Mouse (Mus musculus) limb, embryonic 12.5 days (tissue): ENCODE data around the gene Pcx. TPM values are rescaled to one million over a fixed set of nuclear protein-coding genes. Genes with fewer than 3 reads are reported as not detected.

Experiments used
- ATAC-seq: fragments of 200-750 bp; cut with Nextera tagmentation; 2 replicates; pipeline ENCODE4 v1.8.0; 2017; ENCODE audit warnings: low read depth, moderate TSS enrichment; ENCODE audit not compliant: insufficient number of reproducible peaks, insufficient read depth, low FRiP score, low TSS enrichment
- H3K27ac ChIP-seq: fragments of 300-500 bp; sonication (generic); 2 replicates; pipeline ENCODE4 v1.5.1; 2016; ENCODE audit warnings: mild to moderate bottlenecking, moderate library complexity
- H3K27me3 ChIP-seq: fragments of 300-500 bp; sonication (generic); 2 replicates; pipeline ENCODE4 v1.6.1; 2016; ENCODE audit warnings: mild to moderate bottlenecking, moderate library complexity
- H3K36me3 ChIP-seq: fragments of 300-500 bp; sonication (generic); 2 replicates; pipeline ENCODE4 v1.6.1; 2016; ENCODE audit warnings: mild to moderate bottlenecking, moderate library complexity
- H3K4me1 ChIP-seq: fragments of 300-500 bp; sonication (generic); replicated peaks from 2 replicates; pipeline ENCODE4 v1.6.1; 2016
- H3K4me2 ChIP-seq: fragments of 300-500 bp; sonication (generic); 2 replicates; pipeline ENCODE4 v1.6.1; 2016; ENCODE audit warnings: mild to moderate bottlenecking, moderate library complexity
- H3K4me3 ChIP-seq: fragments of 300-500 bp; sonication (generic); replicated peaks from 2 replicates; pipeline ENCODE4 v1.5.1; 2016; ENCODE audit warnings: mild to moderate bottlenecking
- H3K9ac ChIP-seq: fragments of 300-500 bp; sonication (generic); replicated peaks from 2 replicates; pipeline ENCODE4 v1.6.1; 2016; ENCODE audit warnings: mild to moderate bottlenecking, moderate library complexity
- H3K9me3 ChIP-seq: fragments of 300-500 bp; sonication (generic); 2 replicates; pipeline ENCODE4 v1.6.1; 2016; ENCODE audit warnings: mild to moderate bottlenecking, moderate library complexity
- WGBS: fragments of 180-500 bp; shearing (Covaris S2); methylation state at CpG from one replicate; pipeline ENCODE4 v1.1.7; 2016; 5-methylcytosine and 5-hydroxymethylcytosine counted together
- polyA plus RNA-seq: library from polyadenylated mRNA; unstranded; fragments of >200 nt; fragmentation: Nextera tagmentation; extraction: Ambion mirVana; gene quantifications from 2 replicates; pipeline ENCODE4 v1.2.1, GENCODE M21; 2016

Gene Pcx
- polyA plus RNA-seq, 1 experiment from 2014 or later, result 20.6 TPM

DNA sequence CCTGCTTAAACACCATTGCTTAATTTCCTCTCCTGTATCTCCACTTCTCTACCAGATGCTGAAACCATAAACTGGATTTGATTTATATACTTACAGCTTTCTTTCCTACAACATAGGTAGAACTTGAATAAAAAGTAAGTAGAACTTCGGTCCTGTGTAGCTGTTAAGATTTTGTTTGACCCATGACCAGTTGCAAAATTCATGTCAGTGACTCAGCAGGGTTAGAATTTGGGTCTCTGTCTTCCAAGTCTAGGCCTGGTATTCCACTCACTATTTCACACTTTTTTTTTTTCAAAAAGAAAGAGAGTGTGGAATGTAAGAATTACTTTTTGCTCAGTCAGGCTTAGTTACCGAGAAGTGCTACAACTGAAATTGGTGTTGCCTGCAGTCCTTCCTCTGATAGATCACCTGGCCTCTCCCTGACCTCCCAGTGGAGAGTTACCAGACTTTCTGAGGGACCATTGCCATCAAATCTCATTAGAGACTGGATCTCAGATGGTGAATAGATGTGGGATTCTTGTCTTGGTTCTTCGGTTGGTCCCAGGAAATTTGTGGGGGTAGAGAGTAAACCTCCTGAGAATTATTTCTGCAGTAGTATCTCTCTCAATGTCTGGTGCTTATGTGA, 11.3 kb downstream of the Pcx start:
- Histone ChIP-seq H3K27ac (no peak overlapping the region), H3K4me2 (no peak overlapping the region), H3K27me3 (no peaks in the 10 kb centered on the region), H3K36me3 (no peaks in the 10 kb centered on the region), H3K9ac (no peak overlapping the region), H3K9me3 (no peaks in the 10 kb centered on the region), H3K4me1 (0 out of 2 replicates have a peak, but pooled peaks cover 4% of the 10 kb centered on the region), H3K4me3 (no peak overlapping the region)
- WGBS, result 76% methylated on average over 3 of the region's 3 CpGs
- ATAC-seq, result no peak

DNA sequence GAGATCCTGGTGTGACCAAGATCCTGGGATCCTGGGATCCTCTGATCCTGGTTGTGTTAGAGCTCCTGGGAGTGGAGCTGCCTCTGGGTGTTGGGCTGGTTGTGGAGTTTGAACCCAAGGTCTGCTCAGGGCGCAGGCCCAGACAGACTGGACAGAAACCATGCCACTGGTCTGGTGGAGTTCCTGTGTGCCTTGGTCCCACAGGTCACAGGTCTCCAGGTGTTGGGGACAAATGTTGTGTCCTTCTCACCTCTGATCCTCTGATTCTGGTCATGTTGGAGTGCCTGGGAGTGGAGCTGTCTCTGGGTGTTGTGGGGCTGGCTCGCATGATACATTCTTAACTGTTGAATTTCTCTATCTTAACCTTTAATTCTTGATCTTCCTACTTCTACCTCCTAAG, 24.4 kb downstream of the Pcx start:
- H3K4me3 ChIP-seq, result no peak overlapping the region
- WGBS, result 92% methylated on average over 2 of the region's 2 CpGs
- H3K27me3 ChIP-seq, result no peaks in the 10 kb centered on the region
- no peaks in the 10 kb centered on the region for H3K36me3 ChIP-seq
- H3K9ac ChIP-seq, result no peak overlapping the region
- H3K4me2 ChIP-seq, result no peak overlapping the region
- H3K4me1 ChIP-seq, result no peaks in the 10 kb centered on the region
- no peak for ATAC-seq
- H3K27ac ChIP-seq, result no peak overlapping the region
- H3K9me3 ChIP-seq, result no peaks in the 10 kb centered on the region

DNA sequence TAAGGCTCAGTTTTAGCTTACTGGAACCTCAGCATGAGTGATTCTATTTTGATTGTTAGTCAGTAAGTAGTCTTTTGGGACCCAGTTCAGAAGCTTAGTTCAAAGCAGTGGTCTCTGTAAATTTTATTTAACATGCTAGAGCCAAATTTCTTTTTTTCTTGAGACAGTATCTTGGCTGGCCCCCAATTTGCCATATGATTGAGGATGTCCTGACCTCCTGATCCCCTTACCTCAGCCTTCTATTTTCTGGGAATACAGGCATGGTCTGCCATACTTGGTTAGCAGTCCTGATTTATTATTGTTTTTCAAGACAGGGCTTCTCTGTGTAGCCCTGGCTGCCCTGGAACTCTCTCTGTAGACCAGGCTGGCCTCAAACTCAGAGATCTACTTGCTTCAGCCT, 25.6 kb downstream of the Pcx start:
- Histone ChIP-seq H3K4me1 (no peaks in the 10 kb centered on the region), H3K4me2 (no peak overlapping the region), H3K27me3 (no peaks in the 10 kb centered on the region), H3K36me3 (no peaks in the 10 kb centered on the region), H3K4me3 (no peak overlapping the region), H3K9ac (no peak overlapping the region), H3K9me3 (no peaks in the 10 kb centered on the region), H3K27ac (no peak overlapping the region)
- no peak for ATAC-seq

DNA sequence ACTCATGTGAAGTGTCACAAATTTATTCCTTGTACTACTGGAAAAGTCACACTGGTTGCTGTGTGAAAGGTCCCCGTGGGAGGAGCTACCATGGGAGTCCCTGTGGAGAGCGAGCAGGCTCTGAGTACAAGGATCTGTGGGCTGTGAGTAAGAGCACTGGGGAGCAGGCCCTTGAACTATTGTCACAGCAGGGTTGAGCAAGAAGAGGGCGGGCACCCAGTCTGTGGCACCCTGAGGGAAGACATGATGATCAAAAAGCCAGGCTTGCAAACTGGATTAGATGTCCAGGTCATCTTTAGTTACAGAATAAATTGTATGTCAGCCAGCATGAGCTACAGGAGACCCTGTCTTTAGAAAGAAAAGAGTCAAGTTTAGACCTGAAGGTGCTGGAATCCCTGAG, 26.3 kb downstream of the Pcx start:
- no peak for ATAC-seq
- Histone ChIP-seq H3K9me3 (no peaks in the 10 kb centered on the region), H3K4me2 (no peak overlapping the region), H3K36me3 (no peaks in the 10 kb centered on the region), H3K9ac (no peak overlapping the region), H3K4me3 (no peak overlapping the region), H3K27ac (no peak overlapping the region), H3K4me1 (no peaks in the 10 kb centered on the region), H3K27me3 (no peaks in the 10 kb centered on the region)
- 68% methylated on average over 3 of the region's 3 CpGs for WGBS

DNA sequence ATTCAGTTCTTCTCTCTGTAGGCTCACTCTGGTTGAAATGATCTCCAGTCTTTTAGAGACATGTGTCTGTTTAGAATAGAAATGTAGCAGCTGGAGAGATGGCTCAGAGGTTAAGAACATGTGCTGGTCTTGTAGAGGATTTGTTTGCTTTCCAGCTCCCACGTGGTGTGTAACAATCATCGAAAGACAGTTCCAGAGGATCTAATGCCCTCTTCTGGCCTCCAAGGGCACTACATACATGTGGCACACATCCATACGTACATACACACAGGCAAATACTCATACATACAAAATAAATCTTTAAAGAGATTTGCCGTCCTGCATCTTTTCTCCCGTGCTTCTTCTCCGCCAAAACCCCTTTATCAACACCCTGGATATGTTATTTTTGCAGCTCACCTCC, 30.0 kb downstream of the Pcx start:
- ATAC-seq, result no peak
- Histone ChIP-seq H3K36me3 (no peaks in the 10 kb centered on the region), H3K4me3 (no peak overlapping the region), H3K9ac (no peak overlapping the region), H3K4me2 (no peak overlapping the region), H3K27me3 (no peaks in the 10 kb centered on the region), H3K4me1 (no peaks in the 10 kb centered on the region), H3K9me3 (no peaks in the 10 kb centered on the region), H3K27ac (no peak overlapping the region)
- WGBS, result 91% methylated on average over 6 of the region's 6 CpGs

DNA sequence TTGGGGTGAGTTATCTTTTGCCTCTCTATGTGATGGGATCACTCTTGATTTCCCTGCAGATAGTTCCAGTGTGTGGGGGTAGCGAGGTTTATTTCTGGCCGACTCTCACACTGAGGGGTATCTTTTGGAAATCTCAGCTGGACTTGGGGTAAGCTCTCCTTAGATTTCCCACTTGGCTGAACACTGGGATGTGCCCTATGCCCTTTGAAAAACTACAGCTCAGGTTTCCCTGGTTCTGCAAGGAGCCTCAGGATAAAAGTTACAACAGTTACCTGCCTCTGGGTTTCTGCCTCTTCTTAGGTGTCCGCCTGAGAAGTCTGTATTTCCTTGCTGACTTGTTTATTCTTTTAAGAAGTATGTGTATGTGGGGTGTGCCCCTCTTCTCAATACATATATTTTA, 30.7 kb downstream of the Pcx start:
- WGBS, result 86% methylated on average over 3 of the region's 3 CpGs
- Histone ChIP-seq H3K4me3 (no peak overlapping the region), H3K27me3 (no peaks in the 10 kb centered on the region)

DNA sequence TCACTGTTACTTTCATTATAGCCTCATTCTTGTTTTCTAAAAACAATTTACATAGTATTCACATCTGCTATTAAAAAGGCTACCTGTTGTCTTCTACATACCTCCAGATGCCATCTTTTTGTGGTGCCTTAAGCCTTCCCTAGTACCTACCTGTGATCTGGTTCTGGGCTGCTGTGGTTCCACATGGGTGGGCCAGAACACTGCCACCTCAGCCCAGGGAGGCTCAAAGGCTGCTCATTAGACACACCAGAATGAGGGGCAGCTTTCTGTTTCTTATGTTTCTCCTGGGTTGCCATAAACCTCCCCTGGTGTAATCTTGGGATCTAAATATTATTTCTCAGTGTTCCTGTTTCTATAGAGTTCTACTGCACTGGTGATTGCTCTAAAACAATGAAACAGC, 31.8 kb downstream of the Pcx start:
- no peaks in the 10 kb centered on the region for H3K9me3 ChIP-seq
- no peaks in the 10 kb centered on the region for H3K4me1 ChIP-seq
- H3K9ac ChIP-seq, result no peak overlapping the region
- H3K36me3 ChIP-seq, result no peaks in the 10 kb centered on the region
- H3K27me3 ChIP-seq, result no peaks in the 10 kb centered on the region
- no peak overlapping the region for H3K4me2 ChIP-seq
- no peak overlapping the region for H3K27ac ChIP-seq
- H3K4me3 ChIP-seq, result no peak overlapping the region
- no peak for ATAC-seq

More for the DNA sequence above, 30.7 kb downstream of the Pcx start:
- Histone ChIP-seq H3K36me3 (no peaks in the 10 kb centered on the region), H3K4me1 (no peaks in the 10 kb centered on the region), H3K9me3 (no peaks in the 10 kb centered on the region), H3K4me2 (no peak overlapping the region), H3K9ac (no peak overlapping the region), H3K27ac (no peak overlapping the region)
- no peak for ATAC-seq

DNA sequence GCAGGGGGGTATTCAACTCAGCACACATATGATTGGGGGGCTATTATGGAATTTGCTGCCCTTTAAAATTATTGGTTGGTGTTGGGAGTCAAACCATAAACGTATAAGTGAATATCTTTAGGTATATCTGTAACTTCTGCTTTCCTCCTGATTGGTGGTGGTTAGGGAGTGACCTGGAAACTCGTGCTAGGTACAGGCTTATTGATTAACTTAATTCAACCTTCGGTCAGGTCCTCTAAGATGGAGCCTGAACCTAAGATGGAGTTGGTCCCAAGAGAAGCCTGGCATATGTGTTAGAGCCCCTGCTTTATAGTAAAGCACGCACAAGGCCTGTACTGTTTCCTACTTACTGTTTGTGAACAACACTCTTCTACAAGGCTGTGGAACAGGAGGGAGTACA, 34.8 kb downstream of the Pcx start:
- Histone ChIP-seq H3K4me2 (no peak overlapping the region), H3K36me3 (no peaks in the 10 kb centered on the region), H3K4me3 (no peak overlapping the region), H3K9me3 (no peaks in the 10 kb centered on the region), H3K4me1 (no peaks in the 10 kb centered on the region), H3K9ac (no peak overlapping the region), H3K27me3 (no peaks in the 10 kb centered on the region), H3K27ac (no peak overlapping the region)
- no peak for ATAC-seq
- WGBS, result 87% methylated on average over 4 of the region's 4 CpGs

DNA sequence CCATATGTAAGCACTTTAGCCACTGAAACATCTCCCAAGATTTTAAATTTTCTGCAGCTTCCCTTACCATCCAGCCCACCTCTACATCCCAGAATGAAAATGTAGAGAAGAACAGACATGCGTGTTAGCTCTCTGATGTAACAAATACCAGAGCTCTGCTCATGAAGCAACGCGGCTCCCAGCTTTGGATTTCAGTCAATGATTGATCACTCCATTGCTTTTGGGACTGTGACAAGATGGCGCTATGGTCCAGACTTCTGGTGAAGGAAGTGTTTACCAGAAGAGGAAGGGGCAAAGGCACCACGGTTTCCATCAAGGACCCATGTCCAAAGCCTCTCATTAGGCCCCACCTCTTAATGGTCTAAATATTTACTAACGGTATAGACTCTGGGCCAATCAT, 35.6 kb downstream of the Pcx start:
- no peak overlapping the region for H3K4me3 ChIP-seq
- WGBS, result 88% methylated on average over 6 of the region's 6 CpGs
- H3K4me2 ChIP-seq, result no peak overlapping the region
- no peaks in the 10 kb centered on the region for H3K36me3 ChIP-seq
- H3K27ac ChIP-seq, result no peak overlapping the region
- H3K4me1 ChIP-seq, result no peaks in the 10 kb centered on the region
- ATAC-seq, result no peak
- no peaks in the 10 kb centered on the region for H3K27me3 ChIP-seq
- H3K9ac ChIP-seq, result no peak overlapping the region
- H3K9me3 ChIP-seq, result no peaks in the 10 kb centered on the region

DNA sequence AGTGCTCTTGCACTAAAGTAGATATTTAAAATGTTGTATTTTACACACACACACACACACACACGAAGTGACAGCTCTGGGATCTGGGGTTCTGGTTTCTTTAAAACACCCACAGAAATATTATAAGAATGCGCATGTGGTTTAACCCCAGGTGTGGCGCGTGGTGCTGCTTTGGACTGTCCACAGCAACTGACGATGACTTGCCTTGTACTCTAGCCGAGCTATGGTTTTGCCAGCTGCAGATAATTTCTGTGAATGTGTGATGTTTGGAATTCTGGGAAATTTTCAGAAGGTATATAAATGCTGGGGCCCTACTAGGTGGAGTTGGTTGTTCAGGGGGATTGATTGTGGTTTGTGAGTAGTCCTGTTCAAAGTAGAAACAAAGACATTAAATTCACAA, 37.5 kb downstream of the Pcx start:
- Histone ChIP-seq H3K4me2 (no peak overlapping the region), H3K27me3 (no peaks in the 10 kb centered on the region), H3K4me1 (no peaks in the 10 kb centered on the region), H3K4me3 (no peak overlapping the region), H3K9ac (no peak overlapping the region), H3K27ac (no peak overlapping the region), H3K36me3 (no peaks in the 10 kb centered on the region), H3K9me3 (no peaks in the 10 kb centered on the region)
- 80% methylated on average over 6 of the region's 6 CpGs for WGBS
- ATAC-seq, result no peak

DNA sequence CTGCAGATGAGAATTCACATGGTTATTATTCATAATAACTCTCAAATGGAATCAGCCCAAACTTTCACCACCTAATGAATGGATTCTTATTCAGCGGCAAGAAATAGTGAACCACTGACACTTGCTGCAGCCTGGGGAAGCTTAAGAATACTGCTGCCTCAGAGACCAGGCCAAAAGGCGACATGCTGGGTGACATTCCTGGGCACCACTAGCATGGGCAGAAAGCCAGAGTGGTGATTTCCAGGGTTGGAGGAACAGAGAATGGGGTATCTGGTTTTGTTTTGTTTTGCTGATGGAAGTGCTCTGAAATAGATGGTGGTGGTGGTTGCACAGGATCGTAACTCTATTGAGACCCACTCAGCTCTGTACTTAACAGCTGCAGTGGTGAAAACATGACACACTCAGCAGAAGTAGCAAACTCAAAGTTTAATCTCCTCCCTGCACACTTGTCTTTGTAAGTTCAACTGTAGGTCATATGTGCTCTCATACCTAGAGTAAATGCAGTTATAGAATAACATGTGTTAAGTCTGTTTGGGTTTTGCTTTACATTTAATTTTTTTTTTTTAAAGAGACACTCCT, 38.1 kb downstream of the Pcx start:
- Histone ChIP-seq H3K4me2 (no peak overlapping the region), H3K27me3 (no peaks in the 10 kb centered on the region), H3K27ac (no peak overlapping the region), H3K9ac (no peak overlapping the region), H3K9me3 (no peaks in the 10 kb centered on the region), H3K4me3 (no peak overlapping the region), H3K4me1 (no peaks in the 10 kb centered on the region), H3K36me3 (no peaks in the 10 kb centered on the region)
- no peak for ATAC-seq
- WGBS, result 71% methylated on average over 3 of the region's 3 CpGs

DNA sequence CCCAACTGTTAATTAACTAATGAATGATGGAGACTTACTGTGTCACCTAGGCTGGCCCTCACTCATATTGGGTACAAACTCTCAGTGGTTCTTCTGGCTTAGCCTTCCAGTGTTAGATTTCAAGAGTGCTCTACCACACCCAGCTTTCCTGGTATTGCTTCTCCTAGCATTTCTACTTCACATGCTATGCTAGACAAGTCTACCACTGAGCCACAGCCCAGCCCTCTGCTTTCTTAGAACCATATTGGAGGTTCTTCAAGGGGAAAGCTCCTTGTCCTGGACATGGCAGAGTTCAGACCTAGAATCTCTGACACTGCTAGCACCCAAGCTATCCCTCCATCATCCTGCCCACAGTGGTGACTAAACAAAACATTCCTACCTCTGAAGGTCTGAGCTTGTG, 44.0 kb downstream of the Pcx start:
- no peaks in the 10 kb centered on the region for H3K27me3 ChIP-seq
- no peak overlapping the region for H3K4me2 ChIP-seq
- H3K9me3 ChIP-seq, result no peaks in the 10 kb centered on the region
- H3K27ac ChIP-seq, result no peak overlapping the region
- H3K36me3 ChIP-seq, result no peaks in the 10 kb centered on the region
- peaks cover 15% of the 10 kb centered on the region for H3K4me1 ChIP-seq
- H3K9ac ChIP-seq, result no peak overlapping the region
- H3K4me3 ChIP-seq, result no peak overlapping the region
- ATAC-seq, result no peak
